In the genomic region with DNA sequence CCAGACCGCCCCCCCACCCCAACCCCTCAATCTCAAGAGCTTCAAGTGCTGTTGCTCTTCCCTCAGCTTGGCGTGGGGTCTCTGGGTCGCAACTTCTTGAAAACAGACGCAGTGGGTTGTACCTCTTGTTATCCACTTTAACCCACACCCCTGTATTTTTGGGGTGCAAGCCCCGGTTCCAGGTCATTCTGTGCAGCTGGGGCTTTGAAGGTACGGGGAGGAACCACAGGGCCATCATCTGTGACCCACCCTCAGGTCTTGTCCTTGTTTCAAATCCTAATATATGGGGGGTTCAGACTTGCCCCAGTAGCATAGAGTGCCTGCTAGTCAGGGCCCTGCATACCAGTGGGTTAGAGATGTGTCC, we compare ENCODE assay signal across 8 mouse cellular contexts. TPM values are rescaled to one million over a fixed set of nuclear protein-coding genes. Genes with fewer than 3 reads are reported as not detected.
A peak's percentile ranks its signal among the peaks of the same experiment; 100 is the strongest.
DNase-seq lines count a peak whose midpoint lies in the region; ATAC-seq and TF ChIP-seq lines count a peak whose summit lies in the region.

No protein-coding gene starts in this region.

- 19% methylated on average over 6 of the region's 6 CpGs for WGBS in heart, embryonic 15.5 days
- WGBS in embryonic facial prominence, embryonic 15.5 days = 11% methylated on average over 6 of the region's 6 CpGs
- 16% methylated on average over 6 of the region's 6 CpGs for WGBS in hindbrain, postnatal 0 days
- 5% methylated on average over 6 of the region's 6 CpGs for WGBS in midbrain, embryonic 15.5 days

- no peak for DNase-seq in heart, postnatal 25 days (ENCODE audit: low spot score)
- no peak for DNase-seq in hindbrain, postnatal 0 days (ENCODE audit: low spot score)
- DNase-seq in embryo, embryonic 9.5 days (ENCODE audit: extremely low spot score) = no peak
- DNase-seq in layer of hippocampus, postnatal 10 days (ENCODE audit: low spot score in 2 of 2) = no peak
- DNase-seq in frontal cortex, postnatal 36 days (ENCODE audit: low spot score in 2 of 2) = no peak

- no peak for ATAC-seq in heart, embryonic 15.5 days (replicated peaks; ENCODE audit: insufficient number of reproducible peaks, insufficient read depth, low FRiP score, low read depth)
- no peak for ATAC-seq in embryonic facial prominence, embryonic 15.5 days (ENCODE audit: insufficient number of reproducible peaks, low FRiP score, low TSS enrichment, low read depth)
- no peak for ATAC-seq in hindbrain, postnatal 0 days
- ATAC-seq in midbrain, embryonic 15.5 days (replicated peaks) = no peak

- peak overlapping the region; percentile 43 for H3K4me3 ChIP-seq in heart, embryonic 15.5 days
- peak overlapping the region; percentile 37 for H3K4me3 ChIP-seq in embryonic facial prominence, embryonic 15.5 days (replicated peaks)
- H3K4me3 ChIP-seq in hindbrain, postnatal 0 days (ENCODE audit: low read length) = peak overlapping the region; percentile 36
- H3K4me3 ChIP-seq in midbrain, embryonic 15.5 days = peak overlapping the region; percentile 35

- intact Hi-C loops in heart, postnatal 25 days (cut with DNase I) = no loop called here

- H3K27me3 ChIP-seq in heart, embryonic 15.5 days = no peaks in the 10 kb centered on the region
- no peaks in the 10 kb centered on the region for H3K27me3 ChIP-seq in embryonic facial prominence, embryonic 15.5 days
- no peaks in the 10 kb centered on the region for H3K27me3 ChIP-seq in hindbrain, postnatal 0 days (ENCODE audit: insufficient read depth, low read length)
- H3K27me3 ChIP-seq in midbrain, embryonic 15.5 days (replicated peaks) = no peaks in the 10 kb centered on the region

- H3K4me2 ChIP-seq in heart, embryonic 15.5 days = peak overlapping the region; percentile 67
- peak overlapping the region; percentile 56 for H3K4me2 ChIP-seq in embryonic facial prominence, embryonic 15.5 days (replicated peaks)
- peak overlapping the region; percentile 65 for H3K4me2 ChIP-seq in hindbrain, postnatal 0 days (ENCODE audit: low read depth, low read length)
- H3K4me2 ChIP-seq in midbrain, embryonic 15.5 days = peak overlapping the region; percentile 59

- no peaks in the 10 kb centered on the region for H3K9me3 ChIP-seq in heart, embryonic 15.5 days (replicated peaks)
- H3K9me3 ChIP-seq in embryonic facial prominence, embryonic 15.5 days (replicated peaks) = no peaks in the 10 kb centered on the region
- H3K9me3 ChIP-seq in hindbrain, postnatal 0 days (ENCODE audit: low read length) = no peaks in the 10 kb centered on the region
- H3K9me3 ChIP-seq in midbrain, embryonic 15.5 days = no peaks in the 10 kb centered on the region

- H3K4me1 ChIP-seq in heart, embryonic 15.5 days (replicated peaks) = peaks cover 70% of the 10 kb centered on the region
- H3K4me1 ChIP-seq in embryonic facial prominence, embryonic 15.5 days = peaks cover 88% of the 10 kb centered on the region
- peaks cover 51% of the 10 kb centered on the region for H3K4me1 ChIP-seq in hindbrain, postnatal 0 days (ENCODE audit: insufficient read depth, low read length)
- peaks cover 88% of the 10 kb centered on the region for H3K4me1 ChIP-seq in midbrain, embryonic 15.5 days

- H3K9ac ChIP-seq in heart, embryonic 15.5 days = peak overlapping the region; percentile 28; the same call in 1 of the 2 replicates
- H3K9ac ChIP-seq in embryonic facial prominence, embryonic 15.5 days = no peak overlapping the region
- H3K9ac ChIP-seq in hindbrain, postnatal 0 days (replicated peaks; ENCODE audit: low read length) = peak overlapping the region; percentile 51
- H3K9ac ChIP-seq in midbrain, embryonic 15.5 days = peak overlapping the region; percentile 28

- no peaks in the 10 kb centered on the region for H3K36me3 ChIP-seq in heart, embryonic 15.5 days
- no peaks in the 10 kb centered on the region for H3K36me3 ChIP-seq in embryonic facial prominence, embryonic 15.5 days
- H3K36me3 ChIP-seq in hindbrain, postnatal 0 days (ENCODE audit: insufficient read depth, low read length) = no peaks in the 10 kb centered on the region
- H3K36me3 ChIP-seq in midbrain, embryonic 15.5 days (replicated peaks) = no peaks in the 10 kb centered on the region

- no peak for TF ChIP-seq CTCF in hindbrain, postnatal 0 days (IDR thresholded peaks at IDR 0.05; ENCODE audit: low read depth)

- H3K27ac ChIP-seq in heart, embryonic 15.5 days = no peak overlapping the region
- H3K27ac ChIP-seq in embryonic facial prominence, embryonic 15.5 days (replicated peaks) = no peak overlapping the region; the same call in 1 of the 2 replicates
- H3K27ac ChIP-seq in hindbrain, postnatal 0 days = peak overlapping the region; percentile 54
- peak overlapping the region; percentile 67; the same call in 1 of the 2 replicates for H3K27ac ChIP-seq in midbrain, embryonic 15.5 days

RNA-seq across cellular contexts. Expression of a gene that starts 7.4 kb away (rescaled TPM):
- polyA plus RNA-seq in heart, embryonic 15.5 days (2015; fragmentation: Nextera tagmentation; extraction: Ambion mirVana) = 4.8 and 5.1 TPM in 2 replicates
- 1 to 10 TPM; 6.6 to 8.1 TPM for total RNA-seq in heart, postnatal 25 days (2021)
- polyA plus RNA-seq in embryonic facial prominence, embryonic 15.5 days (2015; fragmentation: Nextera tagmentation; extraction: Ambion mirVana) = 11.4 and 14.4 TPM in 2 replicates
- 209 and 225 TPM in 2 replicates for total RNA-seq in hindbrain, postnatal 0 days (2014; rRNA removed)
- polyA plus RNA-seq in hindbrain, postnatal 0 days (2015; fragmentation: Nextera tagmentation; extraction: Ambion mirVana) = 18.8 and 22.4 TPM in 2 replicates
- polyA plus RNA-seq in midbrain, embryonic 15.5 days (2015; fragmentation: Nextera tagmentation; extraction: Ambion mirVana) = 27.8 and 30.4 TPM in 2 replicates
- 100 to 1,000 TPM; 705 to 717 TPM for total RNA-seq in layer of hippocampus, postnatal 10 days (2021)

RNA-seq across cellular contexts. Expression of a gene that starts 8.9 kb away (rescaled TPM):
- 200 and 235 TPM in 2 replicates for polyA plus RNA-seq in heart, embryonic 15.5 days (2015; fragmentation: Nextera tagmentation; extraction: Ambion mirVana)
- 1,000 to 10,000 TPM; 1,206 to 1,290 TPM for total RNA-seq in heart, postnatal 25 days (2021)
- polyA plus RNA-seq in embryonic facial prominence, embryonic 15.5 days (2015; fragmentation: Nextera tagmentation; extraction: Ambion mirVana) = 95.6 and 97.7 TPM in 2 replicates
- 44.4 and 47.2 TPM in 2 replicates for total RNA-seq in hindbrain, postnatal 0 days (2014; rRNA removed)
- 65.2 and 75.2 TPM in 2 replicates for polyA plus RNA-seq in hindbrain, postnatal 0 days (2015; fragmentation: Nextera tagmentation; extraction: Ambion mirVana)
- polyA plus RNA-seq in midbrain, embryonic 15.5 days (2015; fragmentation: Nextera tagmentation; extraction: Ambion mirVana) = 57.2 and 57.6 TPM in 2 replicates
- 10 to 100 TPM; 55.7 to 57.6 TPM for total RNA-seq in layer of hippocampus, postnatal 10 days (2021)

RNA-seq across cellular contexts. Expression of a gene that starts 23.7 kb away (rescaled TPM):
- polyA plus RNA-seq in heart, embryonic 15.5 days (2015; fragmentation: Nextera tagmentation; extraction: Ambion mirVana) = 17.4 and 24.8 TPM in 2 replicates
- total RNA-seq in heart, postnatal 25 days (2021) = 1 to 10 TPM; 3.9 to 5.2 TPM
- polyA plus RNA-seq in embryonic facial prominence, embryonic 15.5 days (2015; fragmentation: Nextera tagmentation; extraction: Ambion mirVana) = 47.3 and 52.3 TPM in 2 replicates
- 20.9 and 37.3 TPM in 2 replicates for total RNA-seq in hindbrain, postnatal 0 days (2014; rRNA removed)
- polyA plus RNA-seq in hindbrain, postnatal 0 days (2015; fragmentation: Nextera tagmentation; extraction: Ambion mirVana) = 18.1 and 19.3 TPM in 2 replicates
- polyA plus RNA-seq in midbrain, embryonic 15.5 days (2015; fragmentation: Nextera tagmentation; extraction: Ambion mirVana) = 30.4 and 31.0 TPM in 2 replicates
- 10 to 100 TPM; 26.1 to 38.9 TPM for total RNA-seq in layer of hippocampus, postnatal 10 days (2021)

RNA-seq across cellular contexts. Expression of a gene that starts 28.6 kb away (rescaled TPM):
- 38.4 and 42.4 TPM in 2 replicates for polyA plus RNA-seq in heart, embryonic 15.5 days (2015; fragmentation: Nextera tagmentation; extraction: Ambion mirVana)
- 10 to 100 TPM; 22.6 to 25.3 TPM for total RNA-seq in heart, postnatal 25 days (2021)
- polyA plus RNA-seq in embryonic facial prominence, embryonic 15.5 days (2015; fragmentation: Nextera tagmentation; extraction: Ambion mirVana) = 77.8 and 83.0 TPM in 2 replicates
- 34.3 and 47.9 TPM in 2 replicates for total RNA-seq in hindbrain, postnatal 0 days (2014; rRNA removed)
- polyA plus RNA-seq in hindbrain, postnatal 0 days (2015; fragmentation: Nextera tagmentation; extraction: Ambion mirVana) = 44.0 and 46.0 TPM in 2 replicates
- polyA plus RNA-seq in midbrain, embryonic 15.5 days (2015; fragmentation: Nextera tagmentation; extraction: Ambion mirVana) = 57.1 and 58.8 TPM in 2 replicates
- total RNA-seq in layer of hippocampus, postnatal 10 days (2021) = 10 to 100 TPM; 40.1 to 43.7 TPM

RNA-seq across cellular contexts. Expression of a gene that starts 29.8 kb away (rescaled TPM):
- 0.29 TPM in 1 of 2 replicates, not detected in the other for polyA plus RNA-seq in heart, embryonic 15.5 days (2015; fragmentation: Nextera tagmentation; extraction: Ambion mirVana)
- total RNA-seq in heart, postnatal 25 days (2021) = not detected
- polyA plus RNA-seq in embryonic facial prominence, embryonic 15.5 days (2015; fragmentation: Nextera tagmentation; extraction: Ambion mirVana) = 0.24 and 0.27 TPM in 2 replicates
- total RNA-seq in hindbrain, postnatal 0 days (2014; rRNA removed) = 2.3 and 2.8 TPM in 2 replicates
- 3.7 TPM in 2 replicates for polyA plus RNA-seq in hindbrain, postnatal 0 days (2015; fragmentation: Nextera tagmentation; extraction: Ambion mirVana)
- polyA plus RNA-seq in midbrain, embryonic 15.5 days (2015; fragmentation: Nextera tagmentation; extraction: Ambion mirVana) = 3.7 and 3.8 TPM in 2 replicates
- total RNA-seq in layer of hippocampus, postnatal 10 days (2021) = 1 to 10 TPM; 1.2 to 1.3 TPM

Comparison
In these comparisons a context has a peak if more than half of its experiments do, and no peak if none do; other contexts are left out.
1. H3K27ac ChIP-seq: peak in hindbrain, postnatal 0 days (single experiment) and midbrain, embryonic 15.5 days (single experiment); none in heart, embryonic 15.5 days (single experiment) and embryonic facial prominence, embryonic 15.5 days (single experiment).
2. Peak in every context shown above with its lines, with median percentiles within 50 percentile points of each other: H3K4me2 ChIP-seq and H3K4me3 ChIP-seq.